8 mouse cellular contexts compared by ENCODE assay signal in genomic region chr17:78881878-78882304, GRCm38 (mm10). TPM values are rescaled to one million over a fixed set of nuclear protein-coding genes. Genes with fewer than 3 reads are reported as not detected.
DNase-seq lines count a peak whose midpoint lies in the region; ATAC-seq and TF ChIP-seq lines count a peak whose summit lies in the region.

No protein-coding gene starts in this region.

- ATAC-seq in heart, embryonic 11.5 days (replicated peaks; ENCODE audit: insufficient number of reproducible peaks, low FRiP score, low TSS enrichment) = peak; percentile 58
- ATAC-seq in midbrain, postnatal 0 days (ENCODE audit: low FRiP score) = peak; percentile 63

- no peaks in the 10 kb centered on the region for H3K9me3 ChIP-seq in heart, embryonic 11.5 days (replicated peaks; ENCODE audit: control insufficient read depth, low read length)
- H3K9me3 ChIP-seq in hindbrain, embryonic 10.5 days = peaks cover 4% of the 10 kb centered on the region; the same call in 1 of the 2 replicates
- H3K9me3 ChIP-seq in midbrain, postnatal 0 days (ENCODE audit: low read length) = no peaks in the 10 kb centered on the region

- peak overlapping the region; percentile 86 for H3K9ac ChIP-seq in heart, embryonic 11.5 days (ENCODE audit: low read depth, low read length)
- peak overlapping the region; percentile 55 for H3K9ac ChIP-seq in midbrain, postnatal 0 days (replicated peaks; ENCODE audit: low read length, poor library complexity, severe bottlenecking)

- H3K27me3 ChIP-seq in heart, embryonic 11.5 days (ENCODE audit: control insufficient read depth, insufficient read depth, low read length) = no peaks in the 10 kb centered on the region
- H3K27me3 ChIP-seq in hindbrain, embryonic 10.5 days (ENCODE audit: insufficient read depth, poor library complexity, severe bottlenecking) = no peaks in the 10 kb centered on the region
- no peaks in the 10 kb centered on the region for H3K27me3 ChIP-seq in midbrain, postnatal 0 days (ENCODE audit: insufficient read depth, low read length)

- H3K36me3 ChIP-seq in heart, embryonic 11.5 days (ENCODE audit: control insufficient read depth, insufficient read depth, low read length) = no peaks in the 10 kb centered on the region
- H3K36me3 ChIP-seq in hindbrain, embryonic 10.5 days = 0 out of 2 replicates have a peak, but pooled peaks cover 5% of the 10 kb centered on the region
- H3K36me3 ChIP-seq in midbrain, postnatal 0 days (ENCODE audit: insufficient read depth, low read length) = no peaks in the 10 kb centered on the region

- H3K4me3 ChIP-seq in heart, embryonic 11.5 days (ENCODE audit: low read depth, low read length) = peak overlapping the region; percentile 67
- H3K4me3 ChIP-seq in bone marrow macrophage, adult 2 months (ENCODE audit: insufficient read depth, low read length) = peak overlapping the region; percentile 80
- H3K4me3 ChIP-seq in hindbrain, embryonic 10.5 days = peak overlapping the region; percentile 65
- peak overlapping the region; percentile 38 for H3K4me3 ChIP-seq in midbrain, postnatal 0 days (ENCODE audit: low read depth, low read length)

- H3K27ac ChIP-seq in heart, embryonic 11.5 days (ENCODE audit: low read depth, low read length) = peak overlapping the region; percentile 76
- peak overlapping the region; percentile 70 for H3K27ac ChIP-seq in bone marrow macrophage, adult 2 months (ENCODE audit: insufficient read depth, low read depth, low read length)
- H3K27ac ChIP-seq in hindbrain, embryonic 10.5 days = peak overlapping the region; percentile 86
- H3K27ac ChIP-seq in midbrain, postnatal 0 days (ENCODE audit: low read depth, low read length) = peak overlapping the region; percentile 67

- H3K4me2 ChIP-seq in heart, embryonic 11.5 days = peak overlapping the region; percentile 71
- peak overlapping the region; percentile 76 for H3K4me2 ChIP-seq in midbrain, postnatal 0 days (ENCODE audit: low read depth, low read length, poor library complexity, severe bottlenecking)

- WGBS in heart, embryonic 11.5 days (ENCODE audit: insufficient replicate concordance) = 6% methylated on average over 7 of the region's 7 CpGs
- WGBS in hindbrain, embryonic 10.5 days = 12% methylated on average over 7 of the region's 7 CpGs
- 26% methylated on average over 3 of the region's 7 CpGs for WGBS in midbrain, postnatal 0 days

- 0 out of 2 replicates have a peak, but pooled peaks cover 7% of the 10 kb centered on the region for H3K4me1 ChIP-seq in heart, embryonic 11.5 days (ENCODE audit: control insufficient read depth, insufficient read depth, low read length)
- peaks cover 8% of the 10 kb centered on the region for H3K4me1 ChIP-seq in bone marrow macrophage, adult 2 months (ENCODE audit: control insufficient read depth, insufficient read depth, low read length)
- peaks cover 20% of the 10 kb centered on the region for H3K4me1 ChIP-seq in hindbrain, embryonic 10.5 days (replicated peaks)
- no peaks in the 10 kb centered on the region for H3K4me1 ChIP-seq in midbrain, postnatal 0 days (ENCODE audit: insufficient read depth, low read length)

- no peak for DNase-seq in heart, adult 9 months (ENCODE audit: low spot score in 2 of 2)
- DNase-seq in hindbrain, embryonic 10.5 days (ENCODE audit: low spot score) = no peak
- DNase-seq in liver = peak; percentile 38
- DNase-seq in midbrain, postnatal 0 days (ENCODE audit: low spot score) = peak; percentile 33
- no peak for DNase-seq in Muller cell, postnatal 12 days (ENCODE audit: inconsistent ontology term)
- DNase-seq in frontal cortex, postnatal 36 days (ENCODE audit: low spot score in 2 of 2) = no peak

- no peak for TF ChIP-seq POLR2A in bone marrow macrophage, adult 2 months (IDR thresholded peaks at IDR 0.05; ENCODE audit: borderline replicate concordance, low read depth, low read length)

- no peak for TF ChIP-seq CTCF in bone marrow macrophage, adult 2 months (IDR thresholded peaks at IDR 0.05; ENCODE audit: low read depth, low read length)
- no peak for TF ChIP-seq CTCF in midbrain, postnatal 0 days (IDR thresholded peaks at IDR 0.05)

RNA-seq across cellular contexts. Expression of gene Eif2ak2, which starts 0.5 kb away (rescaled TPM):
- polyA plus RNA-seq in heart, embryonic 11.5 days (2014; fragmentation: Nextera tagmentation; extraction: Ambion mirVana) = 6.4 and 9.5 TPM in 2 replicates
- polyA plus RNA-seq in bone marrow macrophage, adult 2 months (2012; ENCODE audit: insufficient read depth, insufficient read length, missing spikeins) = 45.8 and 51.8 TPM in 2 replicates
- 4.9 and 5.2 TPM in 2 replicates for polyA plus RNA-seq in hindbrain, embryonic 10.5 days (2016; fragmentation: Nextera tagmentation; extraction: Ambion mirVana)
- total RNA-seq in midbrain, postnatal 0 days (2014; rRNA removed) = 3.3 and 4.0 TPM in 2 replicates
- 3.1 and 4.0 TPM in 2 replicates for polyA plus RNA-seq in midbrain, postnatal 0 days (2015; fragmentation: Nextera tagmentation; extraction: Ambion mirVana)

RNA-seq across cellular contexts. Expression of gene Sult6b1, which starts 24.9 kb away (rescaled TPM):
- polyA plus RNA-seq in heart, embryonic 11.5 days (2014; fragmentation: Nextera tagmentation; extraction: Ambion mirVana) = 0.27 and 0.33 TPM in 2 replicates
- not detected in 2 replicates for polyA plus RNA-seq in bone marrow macrophage, adult 2 months (2012; ENCODE audit: insufficient read depth, insufficient read length, missing spikeins)
- 0.17 TPM in 1 of 2 replicates, not detected in the other for polyA plus RNA-seq in hindbrain, embryonic 10.5 days (2016; fragmentation: Nextera tagmentation; extraction: Ambion mirVana)
- not detected in 2 replicates for total RNA-seq in midbrain, postnatal 0 days (2014; rRNA removed)
- polyA plus RNA-seq in midbrain, postnatal 0 days (2015; fragmentation: Nextera tagmentation; extraction: Ambion mirVana) = not detected in 2 replicates

RNA-seq across cellular contexts. Expression of gene Cebpzos, which starts 34.4 kb away (rescaled TPM):
- polyA plus RNA-seq in heart, embryonic 11.5 days (2014; fragmentation: Nextera tagmentation; extraction: Ambion mirVana) = 77.6 and 81.6 TPM in 2 replicates
- polyA plus RNA-seq in bone marrow macrophage, adult 2 months (2012; ENCODE audit: insufficient read depth, insufficient read length, missing spikeins) = 27.6 and 31.0 TPM in 2 replicates
- polyA plus RNA-seq in hindbrain, embryonic 10.5 days (2016; fragmentation: Nextera tagmentation; extraction: Ambion mirVana) = 111 and 118 TPM in 2 replicates
- 17.6 and 25.4 TPM in 2 replicates for total RNA-seq in midbrain, postnatal 0 days (2014; rRNA removed)
- polyA plus RNA-seq in midbrain, postnatal 0 days (2015; fragmentation: Nextera tagmentation; extraction: Ambion mirVana) = 132 TPM in 2 replicates

RNA-seq across cellular contexts. Expression of gene Gpatch11, which starts 46.5 kb away (rescaled TPM):
- 31.8 and 32.5 TPM in 2 replicates for polyA plus RNA-seq in heart, embryonic 11.5 days (2014; fragmentation: Nextera tagmentation; extraction: Ambion mirVana)
- 36.4 and 38.3 TPM in 2 replicates for polyA plus RNA-seq in bone marrow macrophage, adult 2 months (2012; ENCODE audit: insufficient read depth, insufficient read length, missing spikeins)
- polyA plus RNA-seq in hindbrain, embryonic 10.5 days (2016; fragmentation: Nextera tagmentation; extraction: Ambion mirVana) = 34.3 and 36.2 TPM in 2 replicates
- 31.9 and 38.2 TPM in 2 replicates for total RNA-seq in midbrain, postnatal 0 days (2014; rRNA removed)
- polyA plus RNA-seq in midbrain, postnatal 0 days (2015; fragmentation: Nextera tagmentation; extraction: Ambion mirVana) = 48.5 and 49.0 TPM in 2 replicates

RNA-seq across cellular contexts. Expression of gene Heatr5b, which starts 46.7 kb away (rescaled TPM):
- polyA plus RNA-seq in heart, embryonic 11.5 days (2014; fragmentation: Nextera tagmentation; extraction: Ambion mirVana) = 16.9 and 18.7 TPM in 2 replicates
- 16.3 and 19.6 TPM in 2 replicates for polyA plus RNA-seq in bone marrow macrophage, adult 2 months (2012; ENCODE audit: insufficient read depth, insufficient read length, missing spikeins)
- polyA plus RNA-seq in hindbrain, embryonic 10.5 days (2016; fragmentation: Nextera tagmentation; extraction: Ambion mirVana) = 14.9 and 16.0 TPM in 2 replicates
- total RNA-seq in midbrain, postnatal 0 days (2014; rRNA removed) = 52.0 and 56.6 TPM in 2 replicates
- 11.5 and 11.7 TPM in 2 replicates for polyA plus RNA-seq in midbrain, postnatal 0 days (2015; fragmentation: Nextera tagmentation; extraction: Ambion mirVana)

Comparison
In these comparisons a context has a peak if more than half of its experiments do, and no peak if none do; other contexts are left out.
1. DNase-seq: peak in liver (single experiment) and midbrain, postnatal 0 days (single experiment); none in heart, adult 9 months (0 of 2), hindbrain, embryonic 10.5 days (single experiment), Muller cell, postnatal 12 days (single experiment) and frontal cortex, postnatal 36 days (0 of 2).
2. Peak in every context shown above with its lines, with median percentiles within 50 percentile points of each other: H3K27ac ChIP-seq and H3K4me3 ChIP-seq.